Mouse (Mus musculus) forebrain, embryonic 16.5 days (tissue): ENCODE measurements around the gene Ankrd63. TPM values are rescaled to one million over a fixed set of nuclear protein-coding genes. Genes with fewer than 3 reads are reported as not detected.

Experiments used
- ATAC-seq: fragments of 200-750 bp; cut with Nextera tagmentation; 2 replicates; pipeline ENCODE4 v1.8.0; 2017; ENCODE audit warnings: mild to moderate bottlenecking, moderate library complexity
- H3K27ac ChIP-seq: fragments of 300-500 bp; sonication (generic); 2 replicates; pipeline ENCODE4 v1.5.1; 2014; ENCODE audit warnings: low read length, control low read depth
- H3K27me3 ChIP-seq: fragments of 300-500 bp; sonication (generic); replicated peaks from 2 replicates; pipeline ENCODE4 v1.6.1; 2014; ENCODE audit warnings: low read length; ENCODE audit not compliant: control insufficient read depth, insufficient read depth
- H3K36me3 ChIP-seq: fragments of 300-500 bp; sonication (generic); 2 replicates; pipeline ENCODE4 v1.6.1; 2014; ENCODE audit not compliant: control insufficient read depth, insufficient read depth
- H3K4me1 ChIP-seq: fragments of 300-500 bp; sonication (generic); replicated peaks from 2 replicates; pipeline ENCODE4 v1.6.1; 2014; ENCODE audit warnings: low read length; ENCODE audit not compliant: control insufficient read depth, insufficient read depth
- H3K4me2 ChIP-seq: fragments of 300-500 bp; sonication (generic); 2 replicates; pipeline ENCODE4 v1.6.1; 2014; ENCODE audit warnings: mild to moderate bottlenecking, low read length, control low read depth
- H3K4me3 ChIP-seq: fragments of 300-500 bp; sonication (generic); replicated peaks from 2 replicates; pipeline ENCODE4 v1.5.1; 2014; ENCODE audit warnings: mild to moderate bottlenecking, low read length, control low read depth
- H3K9ac ChIP-seq: fragments of 300-500 bp; sonication (generic); replicated peaks from 2 replicates; pipeline ENCODE4 v1.6.1; 2014; ENCODE audit warnings: low read depth, low read length, control low read depth
- H3K9me3 ChIP-seq: fragments of 300-500 bp; sonication (generic); 2 replicates; pipeline ENCODE4 v1.6.1; 2016; ENCODE audit warnings: low read length; ENCODE audit not compliant: control insufficient read depth
- WGBS: fragments of 180-500 bp; shearing (Covaris S2); extraction: QIAGEN DNeasy Blood & Tissue Kit; methylation state at CpG from one replicate; pipeline ENCODE4 v1.1.7; 2014; 5-methylcytosine and 5-hydroxymethylcytosine counted together
- polyA plus RNA-seq: library from polyadenylated mRNA; unstranded; fragments of >200 nt; fragmentation: Nextera tagmentation; extraction: Ambion mirVana; gene quantifications from 2 replicates; pipeline ENCODE4 v1.2.1, GENCODE M21; 2015

Gene Ankrd63
- polyA plus RNA-seq, 1 experiment from 2014 or later, result 0.43 TPM

DNA sequence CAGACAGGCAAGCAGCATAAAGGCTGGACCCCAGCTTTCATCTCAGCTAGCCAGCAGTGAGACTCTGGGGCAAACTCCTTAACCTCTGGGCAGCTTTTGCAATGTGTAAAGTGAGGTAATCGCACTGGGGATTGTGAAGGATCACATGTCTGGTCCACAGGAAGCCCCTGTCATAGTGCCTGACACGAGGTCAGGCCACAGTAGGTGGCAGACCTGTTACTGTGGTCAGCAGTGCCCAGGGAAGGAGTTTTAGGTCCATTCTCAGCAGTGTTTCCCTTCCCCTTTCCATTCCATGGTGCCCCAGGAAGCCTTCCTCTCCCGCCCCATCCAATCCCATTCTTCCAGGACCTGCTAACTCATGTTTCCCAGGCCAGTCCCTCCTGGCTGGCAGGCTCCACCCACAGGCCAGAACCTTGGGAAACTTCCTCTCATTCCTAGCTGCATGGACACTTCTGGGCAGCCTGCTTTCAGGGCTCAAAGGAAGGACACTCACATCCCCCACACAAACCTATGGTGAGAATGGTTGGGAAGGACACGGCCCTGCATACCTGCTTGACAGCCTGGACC is 6.0 kb upstream of the Ankrd63 start:
- no peak for ATAC-seq
- WGBS, result 47% methylated on average over 4 of the region's 4 CpGs

DNA sequence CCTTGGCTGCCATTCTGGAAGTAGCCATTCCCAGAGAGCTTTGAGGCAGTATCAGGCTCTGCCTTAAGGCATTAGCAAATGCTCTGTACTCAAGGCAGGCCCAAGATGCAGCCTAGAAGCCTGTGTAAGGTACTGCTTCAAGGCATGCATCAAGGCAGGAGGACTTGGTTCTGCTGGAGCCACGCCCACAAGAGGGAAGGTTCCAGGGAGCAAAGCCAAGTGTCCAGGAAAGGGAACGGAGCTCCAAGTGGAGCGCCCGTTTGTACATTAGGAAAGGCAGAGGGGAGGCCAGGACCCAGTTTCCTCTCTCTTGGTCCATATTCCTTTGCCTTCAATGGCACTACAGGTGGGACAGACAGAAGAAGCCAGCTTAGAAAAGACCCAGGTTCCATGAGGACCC is 4.7 kb upstream of the Ankrd63 start:
- Histone ChIP-seq H3K9ac (no peak overlapping the region), H3K9me3 (no peaks in the 10 kb centered on the region), H3K27me3 (peaks cover 55% of the 10 kb centered on the region), H3K36me3 (no peaks in the 10 kb centered on the region), H3K4me3 (no peak overlapping the region), H3K4me2 (no peak overlapping the region), H3K4me1 (peaks cover 31% of the 10 kb centered on the region), H3K27ac (no peak overlapping the region)
- 67% methylated on average over 4 of the region's 4 CpGs for WGBS
- no peak for ATAC-seq

More for the DNA sequence above, 6.0 kb upstream of the Ankrd63 start:
- H3K4me1 ChIP-seq, result peaks cover 29% of the 10 kb centered on the region
- no peak overlapping the region for H3K27ac ChIP-seq
- no peak overlapping the region for H3K9ac ChIP-seq
- peaks cover 46% of the 10 kb centered on the region for H3K27me3 ChIP-seq
- H3K9me3 ChIP-seq, result no peaks in the 10 kb centered on the region
- H3K36me3 ChIP-seq, result no peaks in the 10 kb centered on the region
- H3K4me3 ChIP-seq, result no peak overlapping the region
- no peak overlapping the region for H3K4me2 ChIP-seq

DNA sequence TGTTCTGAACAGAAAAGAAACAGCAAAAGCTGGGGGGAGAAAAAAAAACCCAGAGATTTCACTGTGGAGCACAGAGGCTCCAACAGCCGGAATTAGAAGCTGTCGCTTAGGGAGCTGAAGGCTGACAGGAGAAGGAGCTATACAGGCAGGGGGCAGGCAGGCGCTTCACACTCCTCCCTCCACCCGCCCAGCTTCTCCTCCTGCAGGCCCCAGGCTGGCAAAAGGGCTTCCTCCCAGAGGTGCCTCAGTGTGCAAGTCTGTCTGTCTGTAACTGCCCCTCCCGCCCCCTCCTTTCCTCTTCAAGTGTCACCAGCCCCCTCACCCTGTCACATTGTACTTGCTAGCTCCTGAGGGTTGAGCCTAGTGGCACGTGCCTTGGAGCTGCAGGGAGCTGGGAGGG is 2.7 kb upstream of the Ankrd63 start:
- H3K4me1 ChIP-seq, result peaks cover 43% of the 10 kb centered on the region
- H3K27ac ChIP-seq, result no peak overlapping the region
- H3K9me3 ChIP-seq, result no peaks in the 10 kb centered on the region
- H3K27me3 ChIP-seq, result peaks cover 63% of the 10 kb centered on the region
- H3K4me2 ChIP-seq, result no peak overlapping the region
- no peak overlapping the region for H3K9ac ChIP-seq
- no peaks in the 10 kb centered on the region for H3K36me3 ChIP-seq
- H3K4me3 ChIP-seq, result no peak overlapping the region
- ATAC-seq, result 0 out of 2 replicates have a peak, but pooled peaks have one; percentile 13
- 5% methylated on average over 6 of the region's 6 CpGs for WGBS

DNA sequence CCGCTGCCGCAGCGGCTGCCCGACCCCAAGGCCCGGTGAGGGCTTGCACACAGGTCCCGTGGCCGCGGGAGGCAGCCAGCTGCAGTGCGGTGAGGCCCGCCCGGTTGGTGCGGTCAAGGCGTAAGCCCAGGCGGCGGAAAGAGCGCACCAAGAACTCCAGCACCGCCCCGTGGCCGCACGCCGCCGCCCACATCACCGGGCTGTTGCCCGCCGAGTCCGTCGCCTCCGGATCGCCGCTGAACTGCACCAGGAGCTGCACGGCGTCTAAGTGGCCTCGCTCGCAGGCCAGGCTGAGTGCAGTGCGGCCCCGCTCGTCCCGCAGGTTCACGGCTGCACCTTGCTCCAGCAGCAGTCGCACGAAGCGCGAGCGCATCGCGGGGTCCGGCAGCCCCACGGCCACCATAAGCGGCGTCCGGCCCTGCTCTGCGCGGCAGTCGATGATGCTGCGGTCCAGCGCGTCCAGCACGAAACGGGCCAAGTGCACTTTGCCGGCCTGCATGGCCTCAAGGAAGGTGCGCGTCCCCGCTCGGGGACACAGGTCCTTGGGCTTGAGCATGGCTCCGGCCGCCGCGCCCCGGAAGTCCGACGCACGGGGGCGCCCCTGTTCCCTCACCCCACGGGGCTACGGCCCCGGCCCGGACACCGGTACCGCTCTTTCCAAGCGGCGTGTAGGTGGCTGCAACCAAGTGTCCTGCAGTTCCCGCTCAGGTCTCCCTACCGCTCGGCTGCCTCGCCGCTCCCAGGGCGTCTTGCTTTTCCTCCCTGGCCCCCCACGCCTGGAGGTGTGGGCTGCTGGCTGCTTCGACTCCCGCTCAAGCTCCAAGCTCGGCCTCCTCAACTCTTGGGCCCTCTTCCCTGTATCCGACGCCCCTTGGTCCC is 641 bp downstream of the Ankrd63 start:
- Histone ChIP-seq H3K36me3 (no peaks in the 10 kb centered on the region), H3K27ac (no peak overlapping the region), H3K4me1 (peaks cover 47% of the 10 kb centered on the region), H3K4me2 (peak overlapping the region; percentile 79), H3K9me3 (no peaks in the 10 kb centered on the region), H3K9ac (peak overlapping the region; percentile 44), H3K27me3 (peaks cover 74% of the 10 kb centered on the region), H3K4me3 (peak overlapping the region; percentile 46)
- ATAC-seq, result 0 out of 2 replicates have a peak, but pooled peaks have one; percentile 5
- WGBS, result under 1% methylated on average over 93 of the region's 93 CpGs

DNA sequence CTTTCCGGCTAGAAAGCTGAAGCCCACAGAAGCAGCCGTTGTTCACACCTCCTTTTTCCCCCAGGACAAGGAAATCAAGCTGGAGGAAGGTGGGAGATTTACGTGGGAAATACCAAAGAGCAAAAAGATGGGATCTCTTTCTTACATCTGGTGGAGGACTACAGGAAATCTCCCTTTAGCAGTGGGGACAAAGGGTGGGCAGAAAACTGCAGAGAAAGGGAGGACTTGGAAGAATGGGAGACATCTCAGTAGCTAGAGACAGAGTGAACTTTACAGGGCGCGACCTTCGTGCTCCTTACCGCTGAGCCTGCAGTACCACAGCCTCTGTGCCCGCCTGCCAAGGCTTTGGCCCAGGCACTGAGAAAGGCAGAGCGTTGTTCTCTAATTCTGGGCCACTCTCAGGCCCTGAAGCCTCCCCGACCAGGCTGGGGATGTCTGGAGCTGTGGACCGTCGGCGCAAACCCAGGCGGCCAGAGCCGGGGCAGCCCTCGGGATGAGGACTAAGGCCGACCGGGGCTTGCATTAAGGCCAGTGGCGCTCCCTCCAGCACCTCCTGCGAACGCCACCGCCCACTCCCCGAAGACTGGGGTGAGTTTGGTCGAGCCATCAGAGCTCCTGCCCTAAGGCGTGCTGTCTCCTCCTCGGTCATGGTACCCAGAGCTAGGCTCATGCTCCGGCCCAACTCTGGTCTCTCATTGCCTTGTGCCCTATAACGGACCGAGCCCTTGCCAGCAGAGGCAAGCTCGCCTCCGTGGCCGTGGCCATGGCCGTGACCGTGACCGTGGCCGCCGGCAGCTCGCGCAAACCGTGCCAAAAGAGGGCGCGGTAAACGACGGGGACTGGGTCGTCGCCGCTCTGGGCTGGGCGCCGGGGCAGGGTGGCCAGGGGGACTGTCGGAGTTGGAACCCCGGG is 1.5 kb downstream of the Ankrd63 start:
- peaks cover 47% of the 10 kb centered on the region for H3K4me1 ChIP-seq

DNA sequence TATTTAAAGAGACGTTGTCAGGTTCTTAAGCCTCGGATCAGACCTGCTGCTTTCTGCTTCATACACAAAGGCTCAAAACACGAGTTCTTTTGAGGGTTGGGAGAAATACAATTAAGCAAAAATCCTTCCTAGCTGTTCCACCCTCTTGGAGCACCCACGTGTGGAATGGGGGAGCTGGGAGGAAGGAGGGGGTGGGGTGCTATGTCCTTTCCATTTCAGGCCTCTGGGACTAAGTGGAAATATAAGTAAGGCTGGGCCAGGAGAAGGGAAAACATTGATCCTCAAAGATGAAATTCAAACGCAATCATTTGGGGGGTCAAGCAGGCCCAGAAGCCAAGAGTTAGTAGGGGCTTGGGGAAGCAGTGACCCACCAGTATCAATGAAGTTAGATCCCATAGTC is 2.6 kb downstream of the Ankrd63 start:
- H3K36me3 ChIP-seq, result no peaks in the 10 kb centered on the region
- peaks cover 68% of the 10 kb centered on the region for H3K27me3 ChIP-seq
- no peaks in the 10 kb centered on the region for H3K9me3 ChIP-seq
- no peak overlapping the region for H3K27ac ChIP-seq
- ATAC-seq, result no peak
- peaks cover 43% of the 10 kb centered on the region for H3K4me1 ChIP-seq
- 10% methylated on average over 5 of the region's 5 CpGs for WGBS
- no peak overlapping the region for H3K9ac ChIP-seq
- no peak overlapping the region for H3K4me3 ChIP-seq
- H3K4me2 ChIP-seq, result no peak overlapping the region

More for the DNA sequence above, 1.5 kb downstream of the Ankrd63 start:
- Histone ChIP-seq H3K27ac (no peak overlapping the region), H3K9ac (peak overlapping the region; percentile 44), H3K4me3 (peak overlapping the region; percentile 46), H3K27me3 (peaks cover 70% of the 10 kb centered on the region), H3K4me2 (peak overlapping the region; percentile 79), H3K9me3 (no peaks in the 10 kb centered on the region), H3K36me3 (no peaks in the 10 kb centered on the region)
- no peak for ATAC-seq
- 4% methylated on average over 51 of the region's 51 CpGs for WGBS

DNA sequence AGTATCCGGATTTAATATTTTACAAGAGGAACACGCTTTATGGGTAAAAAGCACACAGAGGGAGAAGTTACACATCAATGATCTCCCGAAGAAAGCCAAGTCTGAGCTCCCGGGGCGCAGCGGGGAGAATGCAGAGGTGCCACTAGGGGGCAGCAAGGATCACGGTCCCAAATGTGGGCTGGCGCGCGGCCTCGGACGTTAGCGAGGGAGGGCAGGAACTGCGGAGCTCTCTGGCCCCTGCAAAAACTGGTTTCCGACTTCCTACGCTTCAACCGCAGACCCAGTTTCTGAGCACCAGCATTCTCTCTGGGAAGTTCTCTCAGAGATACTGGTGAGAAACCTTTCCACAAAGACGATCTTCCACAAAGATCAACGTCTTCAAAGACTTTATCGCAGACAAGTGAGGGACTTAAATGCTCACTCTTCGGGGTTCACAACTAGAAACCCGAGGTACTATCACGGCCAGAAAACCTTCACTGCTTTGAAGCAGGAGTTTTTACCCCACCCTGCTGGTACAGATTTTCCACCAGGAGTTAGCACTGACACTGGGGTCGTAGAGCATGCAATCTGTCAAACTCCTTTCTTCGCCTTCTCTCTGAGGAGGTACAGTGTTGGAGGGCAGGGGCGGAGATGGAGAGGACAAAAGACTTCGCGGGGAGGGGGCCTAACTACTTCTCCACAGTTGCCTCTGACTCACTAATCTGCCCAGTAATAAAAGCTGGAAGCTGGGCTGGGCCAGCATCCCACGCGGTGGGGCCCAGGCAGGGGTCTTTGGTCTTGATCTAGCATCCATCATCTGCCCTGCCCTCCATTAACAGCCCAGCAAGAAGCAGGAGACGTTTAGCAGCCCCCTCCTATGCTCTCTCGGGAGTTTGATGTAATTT is 3.3 kb downstream of the Ankrd63 start:
- no peak overlapping the region for H3K27ac ChIP-seq
- 0 out of 2 replicates have a peak, but pooled peaks have one; percentile 26 for ATAC-seq
- H3K36me3 ChIP-seq, result no peaks in the 10 kb centered on the region
- H3K9me3 ChIP-seq, result no peaks in the 10 kb centered on the region
- 0 out of 2 replicates have a peak overlapping the region, but pooled peaks have one; percentile 11 for H3K9ac ChIP-seq
- H3K4me3 ChIP-seq, result peak overlapping the region; percentile 22
- H3K4me2 ChIP-seq, result peak overlapping the region; percentile 46
- WGBS, result 2% methylated on average over 32 of the region's 32 CpGs
- H3K27me3 ChIP-seq, result peaks cover 64% of the 10 kb centered on the region
- H3K4me1 ChIP-seq, result peaks cover 45% of the 10 kb centered on the region

DNA sequence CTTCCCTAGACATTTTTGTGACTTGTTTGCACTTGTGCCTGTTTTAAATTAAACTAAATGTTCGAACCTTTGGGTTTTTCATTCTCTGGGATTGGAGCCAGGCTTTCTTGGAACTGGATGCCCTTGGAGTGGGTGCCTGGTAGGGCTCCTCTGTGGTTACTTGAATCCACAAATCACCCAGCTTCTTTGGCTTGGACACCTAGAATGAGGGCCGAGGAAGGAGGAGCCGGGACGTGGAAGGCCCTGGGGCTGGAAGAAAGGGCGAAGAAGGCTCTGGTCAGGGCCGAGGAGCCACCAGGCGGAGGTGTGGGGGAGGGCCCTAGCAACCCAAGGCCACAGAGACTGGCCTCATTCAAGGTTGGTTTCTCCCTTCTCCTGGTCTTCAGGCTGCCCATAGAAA is 5.8 kb downstream of the Ankrd63 start:
- no peaks in the 10 kb centered on the region for H3K9me3 ChIP-seq
- no peak overlapping the region for H3K9ac ChIP-seq
- H3K4me1 ChIP-seq, result peaks cover 29% of the 10 kb centered on the region
- H3K27me3 ChIP-seq, result peaks cover 51% of the 10 kb centered on the region
- H3K36me3 ChIP-seq, result no peaks in the 10 kb centered on the region
- 42% methylated on average over 7 of the region's 7 CpGs for WGBS
- no peak overlapping the region for H3K27ac ChIP-seq
- no peak for ATAC-seq
- H3K4me3 ChIP-seq, result no peak overlapping the region
- H3K4me2 ChIP-seq, result no peak overlapping the region
